Mouse (Mus musculus): ENCODE measurements around the gene Atf7ip2. TPM values are rescaled to one million over a fixed set of nuclear protein-coding genes. Genes with fewer than 3 reads are reported as not detected.
"Not testable (repeated sequence)": the region's sequence is repeated elsewhere in the genome, so short reads cannot be mapped to it uniquely, and the experiment has no call there.

Atf7ip2 gene
- polyA plus RNA-seq, 1 experiment = not detected

DNA sequence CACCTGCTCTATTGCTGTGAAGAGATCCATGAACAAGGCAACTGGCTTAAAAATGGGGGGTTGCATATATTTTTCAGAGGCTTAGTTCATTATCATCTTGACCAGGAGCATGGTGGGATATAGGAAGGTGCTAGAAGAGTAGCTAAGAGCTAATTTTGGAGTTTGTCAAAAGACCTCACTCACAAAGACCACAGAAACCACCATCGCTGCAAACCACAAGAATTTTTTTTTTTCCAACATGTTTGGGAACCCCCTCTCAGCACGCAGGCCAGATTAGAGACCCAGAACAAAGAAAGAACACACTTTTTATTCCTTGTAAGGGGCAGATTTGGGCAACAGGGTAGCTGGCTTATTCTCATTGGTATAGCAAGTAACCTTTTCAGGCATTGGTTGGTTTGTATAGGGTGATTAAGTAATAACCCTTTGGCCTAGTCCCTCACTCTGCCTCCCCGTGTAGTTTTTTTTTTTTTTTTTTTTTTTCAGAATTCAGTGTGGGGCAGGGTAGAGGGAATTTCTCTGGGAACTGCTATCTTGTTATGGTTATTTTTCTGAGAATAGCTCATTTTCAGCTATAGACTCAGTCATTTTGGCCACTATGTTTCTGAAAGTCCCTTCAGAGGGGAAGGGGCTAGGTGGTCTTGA, 20.2 kb upstream of the Atf7ip2 start:
- no peak for TF ChIP-seq POLR2A (IDR thresholded peaks at IDR 0.05; ENCODE audit: control insufficient read depth, extremely low read depth, insufficient read depth, low read length, poor library complexity)
- TF ChIP-seq CTCF (IDR thresholded peaks at IDR 0.05; ENCODE audit: borderline replicate concordance, control insufficient read depth, extremely low read depth, insufficient read depth, low read length, poor library complexity) = no peak
- H3K27ac ChIP-seq (ENCODE audit: control insufficient read depth, insufficient read depth, low read length) = no peak overlapping the region
- DNase-seq = no peak
- H3K27me3 ChIP-seq (ENCODE audit: control insufficient read depth, insufficient read depth, low read length) = no peaks in the 10 kb centered on the region
- no peak overlapping the region for H3K4me3 ChIP-seq (ENCODE audit: control insufficient read depth, insufficient read depth, low read length)
- WGBS = 31% methylated on average over 3 of the region's 3 CpGs
- H3K36me3 ChIP-seq (ENCODE audit: control insufficient read depth, insufficient read depth, low read length) = no peaks in the 10 kb centered on the region
- H3K4me1 ChIP-seq (replicated peaks; ENCODE audit: control insufficient read depth, insufficient read depth, low read length) = no peaks in the 10 kb centered on the region

- not testable (repeated sequence) for H3K27ac ChIP-seq (ENCODE audit: control insufficient read depth, insufficient read depth, low read length); H3K4me1 ChIP-seq (replicated peaks; ENCODE audit: control insufficient read depth, insufficient read depth, low read length); H3K4me3 ChIP-seq (ENCODE audit: control insufficient read depth, insufficient read depth, low read length); H3K27me3 ChIP-seq (ENCODE audit: control insufficient read depth, insufficient read depth, low read length); H3K36me3 ChIP-seq (ENCODE audit: control insufficient read depth, insufficient read depth, low read length); DNase-seq
- WGBS = 98% methylated on average over 10 of the region's 10 CpGs
Observed at GRCm38 (mm10) chr16:10187461-10187860, 5.1 kb upstream of the Atf7ip2 start.

GRCm38 (mm10) chr16:10208777-10209176, 16.3 kb downstream of the Atf7ip2 start:
- H3K4me1 ChIP-seq (replicated peaks; ENCODE audit: control insufficient read depth, insufficient read depth, low read length) = no peaks in the 10 kb centered on the region
- DNase-seq = no peak
- TF ChIP-seq CTCF (IDR thresholded peaks at IDR 0.05; ENCODE audit: borderline replicate concordance, control insufficient read depth, extremely low read depth, insufficient read depth, low read length, poor library complexity) (no peak), POLR2A (IDR thresholded peaks at IDR 0.05; ENCODE audit: control insufficient read depth, extremely low read depth, insufficient read depth, low read length, poor library complexity) (no peak)
- H3K4me3 ChIP-seq (ENCODE audit: control insufficient read depth, insufficient read depth, low read length) = no peak overlapping the region
- H3K27ac ChIP-seq (ENCODE audit: control insufficient read depth, insufficient read depth, low read length) = no peak overlapping the region
- no peaks in the 10 kb centered on the region for H3K27me3 ChIP-seq (ENCODE audit: control insufficient read depth, insufficient read depth, low read length)
- no peaks in the 10 kb centered on the region for H3K36me3 ChIP-seq (ENCODE audit: control insufficient read depth, insufficient read depth, low read length)
- WGBS = 91% methylated on average over 1 of the region's 1 CpGs

DNA sequence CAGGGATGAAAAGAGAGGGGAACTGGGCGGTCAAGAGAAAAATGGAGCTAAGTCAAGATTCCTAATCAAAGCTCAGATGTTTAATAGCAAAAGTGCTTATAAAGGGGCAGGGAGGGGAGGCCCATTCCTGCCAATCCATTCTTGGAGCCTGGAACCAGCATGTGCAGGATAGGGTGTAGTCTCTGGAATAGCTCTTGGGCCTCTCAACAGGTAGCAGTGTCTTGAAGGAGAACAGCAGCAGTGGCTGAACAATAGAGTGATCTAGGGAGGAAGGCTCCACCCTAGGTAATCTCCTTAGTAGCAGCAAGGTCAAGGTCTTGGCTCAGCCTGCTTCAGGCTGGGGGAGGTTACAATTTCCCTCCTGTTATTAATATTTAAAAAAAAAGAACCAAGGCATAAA, 23.9 kb downstream of the Atf7ip2 start:
- 96% methylated on average over 1 of the region's 1 CpGs for WGBS
- not testable (repeated sequence) for H3K27me3 ChIP-seq (ENCODE audit: control insufficient read depth, insufficient read depth, low read length); H3K36me3 ChIP-seq (ENCODE audit: control insufficient read depth, insufficient read depth, low read length); DNase-seq; H3K4me1 ChIP-seq (replicated peaks; ENCODE audit: control insufficient read depth, insufficient read depth, low read length); H3K27ac ChIP-seq (ENCODE audit: control insufficient read depth, insufficient read depth, low read length); H3K4me3 ChIP-seq (ENCODE audit: control insufficient read depth, insufficient read depth, low read length)

DNA sequence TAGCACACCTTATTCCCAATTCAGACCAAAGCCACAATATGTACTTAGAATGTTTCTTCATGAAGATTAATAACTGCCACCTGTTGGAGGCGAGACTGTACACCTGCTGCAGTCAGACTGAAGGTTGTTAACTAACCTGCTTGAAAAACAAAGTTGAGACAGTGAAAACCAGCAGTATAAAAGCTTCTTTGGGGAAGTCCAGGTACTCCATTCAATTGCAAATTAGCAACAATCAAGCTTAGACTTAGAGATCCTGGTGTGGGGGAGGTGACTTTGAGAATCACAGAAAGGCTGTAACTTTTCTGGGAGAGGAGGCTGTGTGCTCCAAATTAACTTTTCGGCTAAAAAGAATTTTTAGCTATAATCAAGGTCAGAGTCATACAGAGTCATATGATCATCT, 24.5 kb downstream of the Atf7ip2 start:
- DNase-seq; H3K4me1 ChIP-seq (replicated peaks; ENCODE audit: control insufficient read depth, insufficient read depth, low read length); H3K27me3 ChIP-seq (ENCODE audit: control insufficient read depth, insufficient read depth, low read length); H3K36me3 ChIP-seq (ENCODE audit: control insufficient read depth, insufficient read depth, low read length); H3K4me3 ChIP-seq (ENCODE audit: control insufficient read depth, insufficient read depth, low read length); H3K27ac ChIP-seq (ENCODE audit: control insufficient read depth, insufficient read depth, low read length): not testable (repeated sequence)
- 92% methylated on average over 2 of the region's 2 CpGs for WGBS

GRCm38 (mm10) chr16:10227361-10227760, 34.8 kb downstream of the Atf7ip2 start:
- Histone ChIP-seq H3K4me1 (replicated peaks; ENCODE audit: control insufficient read depth, insufficient read depth, low read length) (no peaks in the 10 kb centered on the region), H3K27ac (ENCODE audit: control insufficient read depth, insufficient read depth, low read length) (no peak overlapping the region), H3K4me3 (ENCODE audit: control insufficient read depth, insufficient read depth, low read length) (no peak overlapping the region), H3K36me3 (ENCODE audit: control insufficient read depth, insufficient read depth, low read length) (no peaks in the 10 kb centered on the region), H3K27me3 (ENCODE audit: control insufficient read depth, insufficient read depth, low read length) (no peaks in the 10 kb centered on the region)
- no peak for TF ChIP-seq CTCF (IDR thresholded peaks at IDR 0.05; ENCODE audit: borderline replicate concordance, control insufficient read depth, extremely low read depth, insufficient read depth, low read length, poor library complexity)
- TF ChIP-seq POLR2A (IDR thresholded peaks at IDR 0.05; ENCODE audit: control insufficient read depth, extremely low read depth, insufficient read depth, low read length, poor library complexity) = no peak
- 76% methylated on average over 2 of the region's 2 CpGs for WGBS
- no peak for DNase-seq

DNA sequence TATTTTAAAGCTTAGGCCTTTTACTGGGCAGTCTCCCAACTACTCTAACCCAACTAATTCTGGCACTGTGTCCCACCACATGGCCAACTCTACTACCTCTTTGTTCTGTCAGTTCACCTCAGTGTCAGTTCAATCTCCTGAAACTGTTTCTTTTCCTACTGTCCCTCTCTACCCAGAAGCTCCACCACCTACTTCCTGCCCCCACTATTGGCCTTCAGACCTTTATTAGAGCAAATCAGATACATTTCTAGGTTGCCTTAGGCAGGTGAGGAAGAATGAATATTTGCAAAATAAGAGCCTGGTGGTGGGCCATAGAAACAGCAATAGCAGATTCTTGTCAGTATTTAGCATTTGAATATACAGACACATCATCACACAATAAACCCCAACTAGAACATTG, 44.1 kb downstream of the Atf7ip2 start:
- H3K36me3 ChIP-seq (ENCODE audit: control insufficient read depth, insufficient read depth, low read length) = no peaks in the 10 kb centered on the region
- H3K4me1 ChIP-seq (replicated peaks; ENCODE audit: control insufficient read depth, insufficient read depth, low read length) = no peaks in the 10 kb centered on the region
- no peak for DNase-seq
- H3K27ac ChIP-seq (ENCODE audit: control insufficient read depth, insufficient read depth, low read length) = no peak overlapping the region
- TF ChIP-seq CTCF (IDR thresholded peaks at IDR 0.05; ENCODE audit: borderline replicate concordance, control insufficient read depth, extremely low read depth, insufficient read depth, low read length, poor library complexity) = no peak
- no peak for TF ChIP-seq POLR2A (IDR thresholded peaks at IDR 0.05; ENCODE audit: control insufficient read depth, extremely low read depth, insufficient read depth, low read length, poor library complexity)
- no peaks in the 10 kb centered on the region for H3K27me3 ChIP-seq (ENCODE audit: control insufficient read depth, insufficient read depth, low read length)
- no peak overlapping the region for H3K4me3 ChIP-seq (ENCODE audit: control insufficient read depth, insufficient read depth, low read length)

Measured in thymus, adult 2 months (tissue).